Mouse (Mus musculus): ENCODE results near the gene Gbf1. TPM values are rescaled to one million over a fixed set of nuclear protein-coding genes. Genes with fewer than 3 reads are reported as not detected.

The Gbf1 gene
- total and polyA plus RNA-seq, 3 experiments, result 8.6 to 26.1 (median 18.7) TPM

- Histone ChIP-seq H3K27ac (ENCODE audit: insufficient read depth, low read depth) (no peak overlapping the region), H3K4me3 (replicated peaks in 1 of 3; ENCODE audit: low read depth in 2 of 3, low read length in 2 of 3, poor library complexity in 1 of 3) (no peak overlapping the region), H3K4me2 (ENCODE audit: insufficient read depth, low read depth, poor library complexity, severe bottlenecking) (no peak overlapping the region), H3K9me3 (replicated peaks; ENCODE audit: low read length) (no peaks in the 10 kb centered on the region), H3K9ac (ENCODE audit: insufficient read depth, low read depth) (no peak overlapping the region), H3K4me1 (ENCODE audit: control insufficient read depth in 1 of 2, insufficient read depth in 2 of 2) (peaks cover 4 to 15% of the 10 kb centered on the region in 2 experiments; a peak in 2 of 4 replicates), H3K36me3 (replicated peaks in 1 of 2; ENCODE audit: control insufficient read depth in 1 of 2, insufficient read depth in 1 of 2, low read length in 1 of 2) (peaks cover 9 to 24% of the 10 kb centered on the region in 2 experiments), H3K79me2 (replicated peaks; ENCODE audit: control insufficient read depth, extremely low read depth, insufficient read depth, poor library complexity, severe bottlenecking) (0 out of 2 replicates have a peak, but pooled peaks cover 3% of the 10 kb centered on the region), H3K27me3 (replicated peaks) (no peaks in the 10 kb centered on the region)
- dilution Hi-C loops (cut with MboI; ENCODE audit: extremely low pct_ligation_motif_present, extremely low pct_unique_long_range_greater_than_20kb, low sequenced_read_pairs) (no loop called here), in situ Hi-C loops (cut with MboI; ENCODE audit: low pct_ligation_motif_present, low pct_unique_long_range_greater_than_20kb, low sequenced_read_pairs) (no loop called here)
- TF ChIP-seq ZKSCAN1 (IDR thresholded peaks at IDR 0.05; ENCODE audit: borderline replicate concordance, low read depth, low read length) (no peak), USF1 (IDR thresholded peaks at IDR 0.05; ENCODE audit: low read depth, low read length) (no peak), HCFC1 (IDR thresholded peaks at IDR 0.05; ENCODE audit: low read depth, low read length) (no peak), SIN3A (IDR thresholded peaks at IDR 0.05; ENCODE audit: low read length) (no peak), NRF1 (IDR thresholded peaks at IDR 0.05; ENCODE audit: low read depth, low read length) (no peak), ZC3H11A (IDR thresholded peaks at IDR 0.05; ENCODE audit: low read depth, low read length) (no peak), CTCF (conservative IDR thresholded peaks at IDR 0.05 in 1 of 2, IDR thresholded peaks at IDR 0.05 in 1 of 2; ENCODE audit: low read depth in 2 of 2, low read length in 2 of 2) (no peak), RAD21 (IDR thresholded peaks at IDR 0.05; ENCODE audit: low read depth, low read length) (no peak), MAZ (IDR thresholded peaks at IDR 0.05; ENCODE audit: low read depth, low read length) (no peak), PAX5 (IDR thresholded peaks at IDR 0.05; ENCODE audit: low read length) (no peak), TCF12 (IDR thresholded peaks at IDR 0.05; ENCODE audit: low read depth, low read length) (no peak), ZMIZ1 (IDR thresholded peaks at IDR 0.05; ENCODE audit: low read depth, low read length) (no peak)
- DNase-seq (ENCODE audit: extremely low read depth), result no peak
Observed at GRCm38 (mm10) chr19:46182241-46182640, 29.9 kb downstream of the Gbf1 start.

- no peak overlapping the region for H3K27ac ChIP-seq (ENCODE audit: insufficient read depth, low read depth)
- no peak overlapping the region for H3K4me3 ChIP-seq (replicated peaks in 1 of 3; ENCODE audit: low read depth in 2 of 3, low read length in 2 of 3, poor library complexity in 1 of 3)
- peaks cover 4 to 17% of the 10 kb centered on the region in 2 experiments for H3K36me3 ChIP-seq (replicated peaks in 1 of 2; ENCODE audit: control insufficient read depth in 1 of 2, insufficient read depth in 1 of 2, low read length in 1 of 2)
- peaks cover 4 to 20% of the 10 kb centered on the region in 2 experiments; a peak in 2 of 4 replicates for H3K4me1 ChIP-seq (ENCODE audit: control insufficient read depth in 1 of 2, insufficient read depth in 2 of 2)
- H3K9me3 ChIP-seq (replicated peaks; ENCODE audit: low read length), result no peaks in the 10 kb centered on the region
- H3K27me3 ChIP-seq (replicated peaks), result no peaks in the 10 kb centered on the region
- DNase-seq (ENCODE audit: extremely low read depth), result peak; percentile 7
- 0 out of 2 replicates have a peak, but pooled peaks cover 3% of the 10 kb centered on the region for H3K79me2 ChIP-seq (replicated peaks; ENCODE audit: control insufficient read depth, extremely low read depth, insufficient read depth, poor library complexity, severe bottlenecking)
- no peak overlapping the region for H3K9ac ChIP-seq (ENCODE audit: insufficient read depth, low read depth)
- H3K4me2 ChIP-seq (ENCODE audit: insufficient read depth, low read depth, poor library complexity, severe bottlenecking), result no peak overlapping the region
- dilution Hi-C loops (cut with MboI; ENCODE audit: extremely low pct_ligation_motif_present, extremely low pct_unique_long_range_greater_than_20kb, low sequenced_read_pairs) (no loop called here), in situ Hi-C loops (cut with MboI; ENCODE audit: low pct_ligation_motif_present, low pct_unique_long_range_greater_than_20kb, low sequenced_read_pairs) (no loop called here)
- TF ChIP-seq ZKSCAN1 (IDR thresholded peaks at IDR 0.05; ENCODE audit: borderline replicate concordance, low read depth, low read length) (no peak), MXI1 (IDR thresholded peaks at IDR 0.05; ENCODE audit: low read depth, low read length) (no peak), TCF12 (IDR thresholded peaks at IDR 0.05; ENCODE audit: low read depth, low read length) (no peak), USF2 (conservative IDR thresholded peaks at IDR 0.05; ENCODE audit: low read depth, low read length) (no peak), USF1 (IDR thresholded peaks at IDR 0.05; ENCODE audit: low read depth, low read length) (no peak), RCOR1 (conservative IDR thresholded peaks at IDR 0.05; ENCODE audit: low read depth, low read length) (no peak), NRF1 (IDR thresholded peaks at IDR 0.05; ENCODE audit: low read depth, low read length) (no peak), ZMIZ1 (IDR thresholded peaks at IDR 0.05; ENCODE audit: low read depth, low read length) (no peak), IRF4 (IDR thresholded peaks at IDR 0.05; ENCODE audit: low read depth, low read length) (no peak), MEF2A (IDR thresholded peaks at IDR 0.05; ENCODE audit: borderline replicate concordance, low read depth, low read length) (no peak)
Observed at GRCm38 (mm10) chr19:46186611-46187010, 34.3 kb downstream of the Gbf1 start.
